Mouse (Mus musculus): ENCODE results near the gene 6030445D17Rik.

DNA sequence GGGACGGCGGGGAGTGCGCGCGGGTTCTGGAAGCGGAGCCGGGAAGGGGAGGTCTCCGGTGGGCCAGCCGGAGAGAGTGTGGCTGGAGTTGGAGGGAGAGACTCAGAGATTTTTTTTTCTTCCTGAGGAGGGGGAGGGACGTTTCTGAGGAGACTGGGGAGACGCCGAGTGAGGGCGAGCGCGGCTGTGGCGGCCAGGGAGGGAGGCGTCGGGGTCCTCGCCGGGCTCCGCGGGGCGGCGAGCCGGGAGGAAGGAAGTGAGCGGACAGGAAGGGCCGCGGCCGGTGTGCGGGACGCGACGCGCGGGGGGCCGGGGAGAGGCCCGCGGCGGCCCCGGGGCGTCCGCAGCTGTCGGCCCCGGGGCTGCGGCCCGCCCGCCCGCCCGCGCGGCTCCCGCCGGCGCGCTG, 7.9 kb downstream of the 6030445D17Rik start:
- TF ChIP-seq CTCF (IDR thresholded peaks at IDR 0.05; ENCODE audit: control insufficient read depth, insufficient read depth, low read length): no peak
- TF ChIP-seq POLR2A (IDR thresholded peaks at IDR 0.05; ENCODE audit: borderline replicate concordance, control insufficient read depth, low read depth, low read length): no peak

All from bone marrow, adult 2 months (tissue).